9 mouse cellular contexts compared by ENCODE assay signal in the genomic region with DNA sequence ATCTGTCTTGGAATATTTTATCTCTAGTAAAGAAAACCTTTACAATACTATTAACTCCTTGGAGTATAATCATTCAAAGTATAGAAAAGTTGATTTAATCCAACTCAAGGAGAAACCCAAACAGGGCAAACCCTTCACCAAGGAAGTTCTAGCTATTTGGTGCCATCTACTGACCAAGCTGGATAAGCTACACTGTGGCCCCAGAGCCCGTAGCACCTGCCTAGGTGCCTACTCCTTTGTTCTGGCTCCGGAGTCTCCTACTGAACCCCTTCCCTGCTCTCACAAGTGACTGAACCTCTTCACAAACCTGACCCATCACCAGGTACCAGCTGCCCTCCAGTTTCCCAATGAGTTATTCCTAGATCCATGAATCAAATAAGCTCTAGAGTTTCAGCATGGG. TPM values are rescaled to one million over a fixed set of nuclear protein-coding genes. Genes with fewer than 3 reads are reported as not detected.
DNase-seq lines count a peak whose midpoint lies in the region; ATAC-seq and TF ChIP-seq lines count a peak whose summit lies in the region.
"Had no signal": no experiment of that assay in that cellular context is flagged by ENCODE, and none has a peak within 500 bp of the region (broad histone marks: within the 10 kb centered on the region; RNA-seq: fewer than 3 reads in every experiment).

No protein-coding gene starts in this region.

- peaks cover 2% of the 10 kb centered on the region; the same call in 1 of the 2 replicates for H3K4me1 ChIP-seq in G1E (ENCODE audit: insufficient read depth, low read depth, low read length)
- peaks cover 18% of the 10 kb centered on the region for H3K4me1 ChIP-seq in cortical plate, adult 2 months (ENCODE audit: control insufficient read depth, insufficient read depth, low read length)
- no peaks in the 10 kb centered on the region for H3K4me1 ChIP-seq in midbrain, embryonic 16.5 days (ENCODE audit: control insufficient read depth, insufficient read depth, low read length)

- H3K27me3 ChIP-seq in G1E (ENCODE audit: insufficient read depth, low read length), result peaks cover 21% of the 10 kb centered on the region
- no peaks in the 10 kb centered on the region for H3K27me3 ChIP-seq in midbrain, embryonic 16.5 days (ENCODE audit: control insufficient read depth, insufficient read depth, low read depth, low read length)
- H3K27me3 ChIP-seq: heart, embryonic 13.5 days had no signal

- H3K27ac ChIP-seq in layer of hippocampus, adult 2 months, result no peak overlapping the region
- H3K27ac ChIP-seq in cortical plate, adult 2 months (ENCODE audit: insufficient read depth, low read length), result no peak overlapping the region
- no peak overlapping the region for H3K27ac ChIP-seq in midbrain, embryonic 16.5 days (ENCODE audit: low read length)
- H3K27ac ChIP-seq: heart, embryonic 13.5 days had no signal

- no peak for TF ChIP-seq POLR2A in cortical plate, adult 2 months (IDR thresholded peaks at IDR 0.05; ENCODE audit: extremely low read depth, insufficient read depth, low read length)

- DNase-seq in layer of hippocampus, adult 2 months (ENCODE audit: low spot score in 2 of 2), result no peak
- no peak for DNase-seq in layer of hippocampus, adult 9-11 months
- no peak for DNase-seq in G1E (ENCODE audit: low spot score)
- DNase-seq in urinary bladder, postnatal 10 days (ENCODE audit: low spot score), result no peak
- DNase-seq in adrenal gland, adult 8-10 months, result no peak

- H3K9me3 ChIP-seq in G1E (replicated peaks), result no peaks in the 10 kb centered on the region
- no peaks in the 10 kb centered on the region for H3K9me3 ChIP-seq in midbrain, embryonic 16.5 days (replicated peaks; ENCODE audit: control insufficient read depth, low read length, poor library complexity, severe bottlenecking)
- H3K9me3 ChIP-seq: heart, embryonic 13.5 days had no signal

- peak; percentile 68 for ATAC-seq in G1E (ENCODE audit: extremely low read depth, insufficient number of reproducible peaks, low FRiP score, poor library complexity, severe bottlenecking)
- ATAC-seq in monocyte, adult 5-6 weeks (replicated peaks; ENCODE audit: insufficient number of reproducible peaks, low FRiP score, low TSS enrichment, poor library complexity, severe bottlenecking), result peak; percentile 69; the same call in 1 of the 2 replicates
- no peak for ATAC-seq in midbrain, embryonic 16.5 days

- no peak overlapping the region for H3K9ac ChIP-seq in midbrain, embryonic 16.5 days (ENCODE audit: low read depth, low read length)
- H3K9ac ChIP-seq: heart, embryonic 13.5 days had no signal

- H3K4me3 ChIP-seq in layer of hippocampus, adult 2 months, result no peak overlapping the region
- no peak overlapping the region for H3K4me3 ChIP-seq in G1E (ENCODE audit: low read depth, low read length)
- H3K4me3 ChIP-seq in cortical plate, adult 2 months (ENCODE audit: insufficient read depth, low read length), result no peak overlapping the region
- H3K4me3 ChIP-seq in midbrain, embryonic 16.5 days (ENCODE audit: low read depth, low read length), result no peak overlapping the region
- H3K4me3 ChIP-seq: heart, embryonic 13.5 days had no signal

- 39% methylated on average over 2 of the region's 2 CpGs for WGBS in midbrain, embryonic 16.5 days

- no peak overlapping the region for H3K4me2 ChIP-seq in midbrain, embryonic 16.5 days (ENCODE audit: low read length)
- H3K4me2 ChIP-seq: heart, embryonic 13.5 days had no signal

- no peaks in the 10 kb centered on the region for H3K36me3 ChIP-seq in G1E (replicated peaks)
- H3K36me3 ChIP-seq in midbrain, embryonic 16.5 days (ENCODE audit: control insufficient read depth, insufficient read depth, low read length), result 0 out of 2 replicates have a peak, but pooled peaks cover 2% of the 10 kb centered on the region

- peak; percentile 71 for TF ChIP-seq CTCF in layer of hippocampus, adult 2 months (conservative IDR thresholded peaks at IDR 0.05)
- TF ChIP-seq CTCF in G1E (IDR thresholded peaks at IDR 0.05; ENCODE audit: low read depth, low read length), result 0 out of 2 replicates have a peak, but pooled peaks have one; percentile 10
- peak; percentile 42; the same call in 1 of the 2 replicates for TF ChIP-seq CTCF in cortical plate, adult 2 months (IDR thresholded peaks at IDR 0.05; ENCODE audit: extremely low read depth, insufficient read depth, low read length)

RNA-seq across cellular contexts. Expression of a gene that starts 45.3 kb away (rescaled TPM):
- 100 to 1,000 TPM; 564 to 576 TPM for total RNA-seq in layer of hippocampus, adult 2 months (2021)
- total RNA-seq in G1E (2014; fragmentation: Nextera tagmentation) (90.2 and 95.8 TPM in 2 replicates), G1E (2017) (68.9 and 84.1 TPM in 2 replicates)
- polyA plus RNA-seq in G1E (2012), result 5.1 and 7.7 TPM in 2 replicates
- 313 and 317 TPM in 2 replicates for polyA plus RNA-seq in cortical plate, adult 2 months (2012; rRNA removed)
- total RNA-seq in monocyte, adult 5-6 weeks (2017), result 99.6 to 222 TPM (median 123 TPM) in 3 replicates
- polyA plus RNA-seq in midbrain, embryonic 16.5 days (2015; fragmentation: Nextera tagmentation; extraction: Ambion mirVana), result 185 TPM in 2 replicates
- 100 to 1,000 TPM; 290 to 336 (median 317) TPM for total RNA-seq in adrenal gland, adult 8-10 months (2022)

Comparison
In these comparisons a context has a peak if more than half of its experiments do, and no peak if none do; other contexts are left out.
1. CTCF ChIP-seq: peak in every context shown above with its lines; median percentile 71 in layer of hippocampus, adult 2 months; 42 in cortical plate, adult 2 months; 10 in G1E.